Mouse (Mus musculus): Measurements from ENCODE around the gene Raver1.

- TF ChIP-seq CTCF (IDR thresholded peaks at IDR 0.05; ENCODE audit: borderline replicate concordance, insufficient read depth, low read depth, low read length) (no peak), POLR2A (IDR thresholded peaks at IDR 0.05; ENCODE audit: borderline replicate concordance, insufficient read depth, low read length) (no peak)
Measured at GRCm38 (mm10) chr9:21081127-21081526, 10.7 kb downstream of the Raver1 start.

Measured in cerebellum, adult 2 months (tissue).